Mouse (Mus musculus): Measurements from ENCODE around the gene Olfr1280.

DNA sequence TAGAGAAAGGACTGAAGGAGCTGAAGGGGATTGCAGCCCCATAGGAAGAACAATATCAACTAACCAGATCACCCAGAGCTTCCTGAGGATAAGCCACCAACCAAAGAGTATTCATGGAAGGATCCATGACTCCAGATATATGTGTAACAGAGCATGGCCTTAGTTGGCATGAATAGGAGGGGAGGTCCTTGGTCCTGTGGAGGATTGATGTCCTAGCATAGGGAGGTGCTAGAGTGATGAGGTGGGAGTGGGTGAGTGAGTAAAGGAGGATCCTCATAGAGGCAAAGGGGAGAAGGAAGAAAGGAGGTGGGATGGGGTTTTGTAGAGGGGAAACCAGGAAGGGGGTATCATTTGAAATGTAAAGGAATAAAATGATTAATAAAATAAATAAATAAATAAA, 15.3 kb upstream of the Olfr1280 start:
- TF ChIP-seq POLR2A (IDR thresholded peaks at IDR 0.05; ENCODE audit: extremely low read depth, insufficient read depth, low read length): no peak
- no peak for TF ChIP-seq CTCF (IDR thresholded peaks at IDR 0.05; ENCODE audit: extremely low read depth, insufficient read depth, low read length)
